Mouse (Mus musculus) liver, embryonic 14.5 days (tissue): Measurements from ENCODE around the gene Camk1g. TPM values are rescaled to one million over a fixed set of nuclear protein-coding genes. Genes with fewer than 3 reads are reported as not detected.

Experiments used
- ATAC-seq: fragments of 200-750 bp; cut with Nextera tagmentation; 2 replicates; pipeline ENCODE4 v1.8.0; 2017; ENCODE audit warnings: moderate number of reproducible peaks, mild to moderate bottlenecking, moderate library complexity; ENCODE audit not compliant: insufficient read depth
- DNase-seq, 3 experiments: peaks; one replicate each; pipeline ENCODE4 v3.0.0-alpha.2; 2012 to 2013; ENCODE audit warnings: low read depth in 3 of 3, low spot score in 3 of 3
- H3K27ac ChIP-seq: fragments of 300-500 bp; sonication (generic); 2 replicates; pipeline ENCODE4 v1.5.1; 2014; ENCODE audit warnings: moderate library complexity, mild to moderate bottlenecking, control low read depth, inconsistent platforms
- H3K27me3 ChIP-seq: fragments of 300-500 bp; sonication (generic); 2 replicates; pipeline ENCODE4 v1.6.1; 2014; ENCODE audit warnings: mild to moderate bottlenecking, low read length, moderate library complexity; ENCODE audit not compliant: control insufficient read depth, insufficient read depth
- H3K36me3 ChIP-seq: fragments of 300-500 bp; sonication (generic); replicated peaks from 2 replicates; pipeline ENCODE4 v1.6.1; 2014; ENCODE audit warnings: low read depth; ENCODE audit not compliant: control insufficient read depth, insufficient read depth
- H3K4me1 ChIP-seq, 2 experiments: fragments of 200-500 bp in 1 of 2; fragments of 300-500 bp in 1 of 2; sonication (generic) in 1 of 2; replicated peaks; 2 replicates each; pipeline ENCODE4 v1.6.1; 2012 to 2014; ENCODE audit warnings: antibody characterized with exemption in 1 of 2, inconsistent platforms in 1 of 2, low read length in 1 of 2; ENCODE audit not compliant: control insufficient read depth in 2 of 2, insufficient read depth in 2 of 2
- H3K4me2 ChIP-seq: fragments of 300-500 bp; sonication (generic); 2 replicates; pipeline ENCODE4 v1.6.1; 2014; ENCODE audit warnings: low read depth, mild to moderate bottlenecking, control low read depth, moderate library complexity
- H3K4me3 ChIP-seq, 2 experiments: fragments of 200-500 bp in 1 of 2; fragments of 300-500 bp in 1 of 2; sonication (generic) in 1 of 2; 2 replicates each; pipeline ENCODE4 v1.5.1; 2012 to 2014; ENCODE audit warnings: low read depth in 2 of 2, low read length in 2 of 2, mild to moderate bottlenecking in 2 of 2, control low read depth in 1 of 2, inconsistent platforms in 1 of 2, moderate library complexity in 1 of 2; ENCODE audit not compliant: insufficient read depth in 1 of 2
- H3K9ac ChIP-seq: fragments of 300-500 bp; sonication (generic); replicated peaks from 2 replicates; pipeline ENCODE4 v1.6.1; 2014; ENCODE audit warnings: mild to moderate bottlenecking, control low read depth, moderate library complexity
- H3K9me3 ChIP-seq: fragments of 300-500 bp; sonication (generic); 2 replicates; pipeline ENCODE4 v1.6.1; 2016; ENCODE audit warnings: low read length, mixed read lengths; ENCODE audit not compliant: control insufficient read depth
- CTCF ChIP-seq: IDR thresholded peaks from 2 replicates; pipeline ENCODE4 v1.5.1; 2016; ENCODE audit warnings: antibody characterized with exemption, low read depth, control low read depth
- EP300 ChIP-seq: IDR thresholded peaks from 2 replicates; pipeline ENCODE4 v1.6.1; 2016; ENCODE audit warnings: antibody characterized with exemption, low read depth
- WGBS: fragments of 180-500 bp; shearing (Covaris S2); extraction: QIAGEN DNeasy Blood & Tissue Kit; methylation state at CpG from one replicate; pipeline ENCODE4 v1.1.7; 2014; ENCODE audit not compliant: insufficient replicate concordance; 5-methylcytosine and 5-hydroxymethylcytosine counted together
- polyA plus RNA-seq, 2 experiments: library from polyadenylated mRNA; depleted of rRNA in 1 of 2; stranded (reverse) in 1 of 2; unstranded in 1 of 2; fragments of >200 nt; fragmentation: Nextera tagmentation in 1 of 2; extraction: Ambion mirVana in 1 of 2; gene quantifications; 2 replicates each; pipeline versions ENCODE4 v1.2.1 to v1.2.3; 2012 to 2014

Camk1g gene
- polyA plus RNA-seq, 2 experiments: 0.15 to 0.23 TPM

- no peak overlapping the region for H3K4me2 ChIP-seq
- H3K4me3 ChIP-seq: no peak overlapping the region
- ATAC-seq: no peak
- no peaks in the 10 kb centered on the region for H3K9me3 ChIP-seq
- peaks cover 0 to 19% of the 10 kb centered on the region in 2 experiments; a peak in 2 of 4 replicates for H3K4me1 ChIP-seq
- H3K27ac ChIP-seq: no peak overlapping the region
- H3K36me3 ChIP-seq: no peaks in the 10 kb centered on the region
- H3K9ac ChIP-seq: no peak overlapping the region
- TF ChIP-seq EP300 (no peak), CTCF (no peak)
- no peak for DNase-seq
- H3K27me3 ChIP-seq: no peaks in the 10 kb centered on the region
- WGBS: 63% methylated on average over 3 of the region's 3 CpGs
These were observed 59.5 kb downstream of the Camk1g start for GRCm38 (mm10) chr1:193310519-193311085.

GRCm38 (mm10) chr1:193309785-193310518 is 60.1 kb downstream of the Camk1g start:
- H3K9ac ChIP-seq: no peak overlapping the region
- no peak overlapping the region for H3K4me3 ChIP-seq
- no peak overlapping the region for H3K4me2 ChIP-seq
- DNase-seq (no peak), ATAC-seq (no peak)
- no peaks in the 10 kb centered on the region for H3K27me3 ChIP-seq
- H3K27ac ChIP-seq: no peak overlapping the region
- peaks cover 0 to 19% of the 10 kb centered on the region in 2 experiments; a peak in 2 of 4 replicates for H3K4me1 ChIP-seq
- 19% methylated on average over 1 of the region's 1 CpGs for WGBS
- TF ChIP-seq EP300 (no peak), CTCF (no peak)
- no peaks in the 10 kb centered on the region for H3K36me3 ChIP-seq
- no peaks in the 10 kb centered on the region for H3K9me3 ChIP-seq

GRCm38 (mm10) chr1:193306832-193307231 is 63.3 kb downstream of the Camk1g start:
- Histone ChIP-seq H3K36me3 (no peaks in the 10 kb centered on the region), H3K4me2 (no peak overlapping the region), H3K27me3 (no peaks in the 10 kb centered on the region), H3K9me3 (no peaks in the 10 kb centered on the region), H3K27ac (no peak overlapping the region), H3K9ac (no peak overlapping the region), H3K4me1 (peaks cover 0 to 8% of the 10 kb centered on the region in 2 experiments; a peak in 2 of 4 replicates), H3K4me3 (no peak overlapping the region)
- 64% methylated on average over 2 of the region's 2 CpGs for WGBS
- no peak for DNase-seq
- ATAC-seq: no peak
- TF ChIP-seq CTCF (no peak), EP300 (no peak)

- TF ChIP-seq EP300 (no peak), CTCF (no peak)
These were observed 64.7 kb downstream of the Camk1g start for GRCm38 (mm10) chr1:193305386-193305785.

DNA sequence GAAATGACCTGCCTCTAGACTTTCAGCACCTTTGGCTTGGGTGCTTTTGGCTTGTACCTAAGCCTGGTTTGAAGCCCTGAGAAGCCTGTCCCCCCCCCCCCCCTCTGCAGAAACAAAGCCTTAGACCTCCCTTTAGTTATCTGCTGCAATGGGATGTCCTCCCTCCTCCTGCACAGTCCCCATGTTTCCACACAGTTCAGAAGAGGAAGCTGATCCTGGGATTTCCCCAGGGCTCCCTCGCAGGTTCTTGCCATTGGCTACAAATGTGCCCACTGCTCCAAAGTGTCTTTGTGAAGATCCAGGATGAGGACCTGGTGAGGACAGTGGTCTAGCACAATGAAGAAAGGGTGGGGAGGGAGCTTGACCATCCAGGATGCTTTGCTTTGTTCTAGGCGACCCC is 67.0 kb downstream of the Camk1g start:
- TF ChIP-seq EP300 (no peak), CTCF (no peak)
- Histone ChIP-seq H3K27me3 (no peaks in the 10 kb centered on the region), H3K4me1 (no peaks in the 10 kb centered on the region), H3K27ac (no peak overlapping the region), H3K4me3 (no peak overlapping the region), H3K9ac (no peak overlapping the region), H3K4me2 (no peak overlapping the region), H3K36me3 (no peaks in the 10 kb centered on the region), H3K9me3 (no peaks in the 10 kb centered on the region)
- WGBS: 26% methylated on average over 2 of the region's 2 CpGs
- ATAC-seq: no peak
- no peak for DNase-seq

More at GRCm38 (mm10) chr1:193305386-193305785, 64.7 kb downstream of the Camk1g start:
- 47% methylated on average over 7 of the region's 7 CpGs for whole genome bisulfite sequencing
- DNase-seq (no peak), ATAC-seq (no peak)
- H3K4me1 ChIP-seq: no peaks in the 10 kb centered on the region; a peak in 1 of 4 replicates
- H3K9me3 ChIP-seq: no peaks in the 10 kb centered on the region
- no peaks in the 10 kb centered on the region for H3K36me3 ChIP-seq
- no peak overlapping the region for H3K27ac ChIP-seq
- H3K27me3 ChIP-seq: no peaks in the 10 kb centered on the region
- no peak overlapping the region for H3K4me3 ChIP-seq
- no peak overlapping the region for H3K4me2 ChIP-seq
- no peak overlapping the region for H3K9ac ChIP-seq
